Mouse (Mus musculus): ENCODE measurements at regions not wholly inside any gene's neighbourhood (a gene's known extent, or its start where the extent isn't known, plus 50 kb on each side); places are given as distances from the start of the nearest gene placed in this dataset.
A peak's percentile ranks its signal among the peaks of the same experiment; 100 is the strongest.

- TF ChIP-seq MAX (IDR thresholded peaks at IDR 0.05; ENCODE audit: low read length), result no peak
- TF ChIP-seq MEF2A (IDR thresholded peaks at IDR 0.05; ENCODE audit: extremely low read depth, insufficient replicate concordance, low read depth, low read length, poor library complexity, severe bottlenecking), result no peak
- no peak for TF ChIP-seq SMC3 (IDR thresholded peaks at IDR 0.05; ENCODE audit: low read depth, low read length)
- no peak for TF ChIP-seq TAL1 (IDR thresholded peaks at IDR 0.05; ENCODE audit: low read length)
- no peak for TF ChIP-seq SIN3A (IDR thresholded peaks at IDR 0.05; ENCODE audit: low read length)
- no peak for TF ChIP-seq GATA1 (IDR thresholded peaks at IDR 0.05; ENCODE audit: low read depth, low read length)
- no peak for TF ChIP-seq CHD2 (IDR thresholded peaks at IDR 0.05; ENCODE audit: low read length)
- no peak for TF ChIP-seq CTCF (IDR thresholded peaks at IDR 0.05 in 2 of 3, conservative IDR thresholded peaks at IDR 0.05 in 1 of 3; ENCODE audit: control insufficient read depth in 1 of 3, insufficient read depth in 1 of 3, low read depth in 2 of 3, low read length in 3 of 3, poor library complexity in 1 of 3, severe bottlenecking in 1 of 3)
- TF ChIP-seq NELFE (IDR thresholded peaks at IDR 0.05; ENCODE audit: low read depth, low read length), result no peak
- no peak for TF ChIP-seq MAFK (IDR thresholded peaks at IDR 0.05; ENCODE audit: borderline replicate concordance, low read depth, low read length)
- Histone ChIP-seq H3K27me3 (ENCODE audit: control insufficient read depth in 1 of 2, insufficient read depth in 2 of 2, low read length in 2 of 2) (no peaks in the 10 kb centered on the region), H3K4me1 (ENCODE audit: control insufficient read depth in 1 of 2, insufficient read depth in 2 of 2, low read length in 2 of 2) (peaks cover 0 to 11% of the 10 kb centered on the region in 2 experiments; a peak in 2 of 4 replicates), H3K9me3 (replicated peaks; ENCODE audit: insufficient read depth, low read length) (no peaks in the 10 kb centered on the region), H3K79me2 (ENCODE audit: control insufficient read depth, insufficient read depth, low read length, poor library complexity) (no peaks in the 10 kb centered on the region), H3K4me3 (ENCODE audit: control insufficient read depth in 1 of 2, insufficient read depth in 1 of 2, low read depth in 2 of 2, low read length in 2 of 2) (no peak overlapping the region), H3K9ac (ENCODE audit: control insufficient read depth, low read depth, low read length, poor library complexity, severe bottlenecking) (no peak overlapping the region), H3K27ac (ENCODE audit: control insufficient read depth, low read depth, low read length) (no peak overlapping the region), H3K36me3 (ENCODE audit: control insufficient read depth in 1 of 2, insufficient read depth in 2 of 2, low read length in 2 of 2) (peaks cover 0 to 7% of the 10 kb centered on the region in 2 experiments; a peak in 2 of 4 replicates)
- no peak for DNase-seq (ENCODE audit: low read depth, low spot score)
Measured at GRCm38 (mm10) chr5:75812686-75813085, 165.6 kb downstream of the Kdr start.

- H3K4me1 ChIP-seq (ENCODE audit: control insufficient read depth in 1 of 2, insufficient read depth in 2 of 2, low read length in 2 of 2), result peaks cover 0 to 18% of the 10 kb centered on the region in 2 experiments; a peak in 2 of 4 replicates
- H3K27me3 ChIP-seq (ENCODE audit: control insufficient read depth in 1 of 2, insufficient read depth in 2 of 2, low read length in 2 of 2), result no peaks in the 10 kb centered on the region; a peak in 1 of 4 replicates
- H3K4me3 ChIP-seq (ENCODE audit: control insufficient read depth in 1 of 2, insufficient read depth in 1 of 2, low read depth in 2 of 2, low read length in 2 of 2), result no peak overlapping the region
- TF ChIP-seq CTCF (IDR thresholded peaks at IDR 0.05 in 2 of 3, conservative IDR thresholded peaks at IDR 0.05 in 1 of 3; ENCODE audit: control insufficient read depth in 1 of 3, insufficient read depth in 1 of 3, low read depth in 2 of 3, low read length in 3 of 3, poor library complexity in 1 of 3, severe bottlenecking in 1 of 3) (no peak), EP300 (IDR thresholded peaks at IDR 0.05; ENCODE audit: low read depth in 1 of 2, low read length in 2 of 2) (0 out of 4 replicates have a peak, but pooled peaks have one; percentile 4 to 22), CHD2 (IDR thresholded peaks at IDR 0.05; ENCODE audit: low read length) (no peak; the same call in 1 of the 2 replicates), TCF12 (IDR thresholded peaks at IDR 0.05; ENCODE audit: low read depth, low read length) (no peak), KAT2A (conservative IDR thresholded peaks at IDR 0.05; ENCODE audit: low read depth, low read length) (no peak), ETS1 (IDR thresholded peaks at IDR 0.05; ENCODE audit: low read depth, low read length) (no peak), BHLHE40 (IDR thresholded peaks at IDR 0.05; ENCODE audit: borderline replicate concordance, low read depth, low read length) (peak; percentile 52; the same call in 1 of the 2 replicates), USF1 (IDR thresholded peaks at IDR 0.05; ENCODE audit: low read depth, low read length) (peak; percentile 93), MEF2A (IDR thresholded peaks at IDR 0.05; ENCODE audit: extremely low read depth, insufficient replicate concordance, low read depth, low read length, poor library complexity, severe bottlenecking) (no peak), MAX (IDR thresholded peaks at IDR 0.05; ENCODE audit: low read length) (no peak), USF2 (IDR thresholded peaks at IDR 0.05; ENCODE audit: borderline replicate concordance in 1 of 2, insufficient read depth in 1 of 2, low read depth in 1 of 2, low read length in 2 of 2) (peak; percentile 6 to 51; a peak in 1 of 4 replicates), TBP (IDR thresholded peaks at IDR 0.05; ENCODE audit: low read depth, low read length) (no peak)
- H3K9ac ChIP-seq (ENCODE audit: control insufficient read depth, low read depth, low read length, poor library complexity, severe bottlenecking), result no peak overlapping the region
- peaks cover 0 to 8% of the 10 kb centered on the region in 2 experiments; a peak in 2 of 4 replicates for H3K36me3 ChIP-seq (ENCODE audit: control insufficient read depth in 1 of 2, insufficient read depth in 2 of 2, low read length in 2 of 2)
- DNase-seq (ENCODE audit: low read depth, low spot score), result peak; percentile 56
- H3K79me2 ChIP-seq (ENCODE audit: control insufficient read depth, insufficient read depth, low read length, poor library complexity), result no peaks in the 10 kb centered on the region
- H3K27ac ChIP-seq (ENCODE audit: control insufficient read depth, low read depth, low read length), result 0 out of 2 replicates have a peak overlapping the region, but pooled peaks have one; percentile 7
- H3K9me3 ChIP-seq (replicated peaks; ENCODE audit: insufficient read depth, low read length), result no peaks in the 10 kb centered on the region
Measured at GRCm38 (mm10) chr5:75808551-75809332, 169.5 kb downstream of the Kdr start.

All from MEL (cell line).